Mouse (Mus musculus): ENCODE results near the gene Dtnbp1. TPM values are rescaled to one million over a fixed set of nuclear protein-coding genes. Genes with fewer than 3 reads are reported as not detected.
A peak's percentile ranks its signal among the peaks of the same experiment; 100 is the strongest.

The Dtnbp1 gene
- total and polyA plus RNA-seq, 2 experiments from 2014 or later, result 115 to 139 TPM

- 67% methylated on average over 2 of the region's 2 CpGs for WGBS
- Histone ChIP-seq H3K4me3 (ENCODE audit: low read depth, low read length) (no peak overlapping the region), H3K9me3 (ENCODE audit: low read length) (no peaks in the 10 kb centered on the region), H3K27ac (ENCODE audit: low read depth, low read length) (no peak overlapping the region), H3K9ac (replicated peaks; ENCODE audit: low read length, poor library complexity, severe bottlenecking) (no peak overlapping the region), H3K27me3 (ENCODE audit: insufficient read depth, low read length) (no peaks in the 10 kb centered on the region), H3K36me3 (ENCODE audit: insufficient read depth, low read length) (peaks cover 63% of the 10 kb centered on the region), H3K4me2 (ENCODE audit: low read depth, low read length, poor library complexity, severe bottlenecking) (no peak overlapping the region), H3K4me1 (ENCODE audit: insufficient read depth, low read length) (no peaks in the 10 kb centered on the region)
- ATAC-seq (ENCODE audit: low FRiP score), result 0 out of 2 replicates have a peak, but pooled peaks have one; percentile 45
- no peak for TF ChIP-seq CTCF (IDR thresholded peaks at IDR 0.05)
- peak; percentile 77 for DNase-seq (ENCODE audit: low spot score)
Observed at GRCm38 (mm10) chr13:44912851-44913250, 89.1 kb downstream of the Dtnbp1 start.

DNA sequence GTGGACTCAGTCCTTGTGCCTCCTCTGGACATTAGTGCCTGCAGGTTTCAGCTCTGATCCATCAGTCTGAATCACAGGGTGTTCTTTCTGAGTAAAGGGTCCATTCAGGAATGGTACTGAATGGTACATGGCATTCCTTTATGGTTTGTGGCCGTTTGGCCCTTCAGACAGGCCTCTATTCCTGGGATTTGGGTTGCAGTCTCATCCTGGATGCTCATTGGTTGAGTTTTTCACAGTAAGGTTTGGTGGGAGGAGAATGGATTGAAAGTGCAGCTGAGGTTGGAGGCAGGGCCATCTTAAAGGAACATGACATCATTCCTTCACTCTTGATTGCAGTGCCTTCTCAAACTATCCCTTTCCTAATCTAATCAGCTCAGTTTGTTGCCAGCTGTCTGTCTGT, 93.2 kb downstream of the Dtnbp1 start:
- ATAC-seq (ENCODE audit: low FRiP score) (no peak), DNase-seq (ENCODE audit: low spot score) (no peak)
- H3K9me3 ChIP-seq (ENCODE audit: low read length), result no peaks in the 10 kb centered on the region
- no peak overlapping the region for H3K4me3 ChIP-seq (ENCODE audit: low read depth, low read length)
- WGBS, result 43% methylated on average over 1 of the region's 1 CpGs
- no peak overlapping the region for H3K4me2 ChIP-seq (ENCODE audit: low read depth, low read length, poor library complexity, severe bottlenecking)
- H3K27me3 ChIP-seq (ENCODE audit: insufficient read depth, low read length), result no peaks in the 10 kb centered on the region
- H3K9ac ChIP-seq (replicated peaks; ENCODE audit: low read length, poor library complexity, severe bottlenecking), result no peak overlapping the region
- H3K4me1 ChIP-seq (ENCODE audit: insufficient read depth, low read length), result no peaks in the 10 kb centered on the region
- TF ChIP-seq CTCF (IDR thresholded peaks at IDR 0.05), result no peak
- H3K36me3 ChIP-seq (ENCODE audit: insufficient read depth, low read length), result peaks cover 47% of the 10 kb centered on the region
- no peak overlapping the region for H3K27ac ChIP-seq (ENCODE audit: low read depth, low read length)

GRCm38 (mm10) chr13:44907702-44908101, 94.2 kb downstream of the Dtnbp1 start:
- Histone ChIP-seq H3K4me2 (ENCODE audit: low read depth, low read length, poor library complexity, severe bottlenecking) (no peak overlapping the region), H3K27me3 (ENCODE audit: insufficient read depth, low read length) (no peaks in the 10 kb centered on the region), H3K9ac (replicated peaks; ENCODE audit: low read length, poor library complexity, severe bottlenecking) (no peak overlapping the region), H3K9me3 (ENCODE audit: low read length) (no peaks in the 10 kb centered on the region), H3K36me3 (ENCODE audit: insufficient read depth, low read length) (peaks cover 45% of the 10 kb centered on the region), H3K27ac (ENCODE audit: low read depth, low read length) (no peak overlapping the region), H3K4me1 (ENCODE audit: insufficient read depth, low read length) (no peaks in the 10 kb centered on the region), H3K4me3 (ENCODE audit: low read depth, low read length) (no peak overlapping the region)
- ATAC-seq (ENCODE audit: low FRiP score) (peak; percentile 92), DNase-seq (ENCODE audit: low spot score) (peak; percentile 98)
- WGBS, result 38% methylated on average over 6 of the region's 6 CpGs
- no peak for TF ChIP-seq CTCF (IDR thresholded peaks at IDR 0.05)

DNA sequence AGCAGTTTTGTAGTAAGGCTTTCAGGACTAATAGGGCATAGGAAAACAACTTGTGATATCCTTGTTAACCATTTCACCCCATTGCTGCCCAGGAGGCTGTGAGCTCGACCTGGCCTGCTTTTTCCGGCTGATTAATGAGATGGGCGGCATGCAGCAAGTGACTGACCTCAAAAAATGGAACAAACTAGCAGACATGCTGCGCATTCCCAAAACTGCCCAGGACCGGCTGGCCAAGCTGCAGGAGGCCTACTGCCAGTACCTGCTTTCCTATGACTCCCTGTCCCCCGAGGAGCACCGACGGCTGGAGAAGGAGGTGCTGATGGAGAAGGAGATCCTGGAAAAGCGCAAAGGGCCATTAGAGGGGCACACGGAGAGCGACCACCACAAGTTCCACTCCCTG, 95.8 kb downstream of the Dtnbp1 start:
- Histone ChIP-seq H3K27ac (ENCODE audit: low read depth, low read length) (no peak overlapping the region), H3K27me3 (ENCODE audit: insufficient read depth, low read length) (no peaks in the 10 kb centered on the region), H3K36me3 (ENCODE audit: insufficient read depth, low read length) (peaks cover 47% of the 10 kb centered on the region), H3K4me3 (ENCODE audit: low read depth, low read length) (no peak overlapping the region), H3K9me3 (ENCODE audit: low read length) (no peaks in the 10 kb centered on the region), H3K4me2 (ENCODE audit: low read depth, low read length, poor library complexity, severe bottlenecking) (no peak overlapping the region), H3K4me1 (ENCODE audit: insufficient read depth, low read length) (no peaks in the 10 kb centered on the region), H3K9ac (replicated peaks; ENCODE audit: low read length, poor library complexity, severe bottlenecking) (no peak overlapping the region)
- DNase-seq (ENCODE audit: low spot score), result no peak
- ATAC-seq (ENCODE audit: low FRiP score), result no peak
- WGBS, result 86% methylated on average over 11 of the region's 11 CpGs
- no peak for TF ChIP-seq CTCF (IDR thresholded peaks at IDR 0.05)

DNA sequence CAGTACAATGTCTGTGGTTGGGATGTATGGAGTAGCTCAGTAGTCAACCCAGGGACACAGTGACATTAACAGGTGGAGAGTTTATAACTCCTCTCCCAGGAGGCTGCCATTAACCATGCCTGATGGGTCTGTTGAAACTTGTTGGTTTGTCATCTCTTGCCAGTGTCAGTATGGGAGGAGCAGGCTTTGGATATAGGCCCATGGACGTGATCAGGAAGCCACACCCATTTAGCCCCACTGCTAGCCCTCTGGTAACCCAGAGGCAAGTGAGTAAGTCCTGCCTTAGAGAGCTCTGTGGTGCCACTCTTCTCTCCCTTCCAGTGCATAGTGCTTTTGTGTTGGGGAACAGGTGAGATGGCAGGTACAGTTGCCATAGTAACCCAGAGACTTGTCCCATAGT, 97.7 kb downstream of the Dtnbp1 start:
- Histone ChIP-seq H3K27ac (ENCODE audit: low read depth, low read length) (no peak overlapping the region), H3K4me2 (ENCODE audit: low read depth, low read length, poor library complexity, severe bottlenecking) (no peak overlapping the region), H3K9me3 (ENCODE audit: low read length) (no peaks in the 10 kb centered on the region), H3K9ac (replicated peaks; ENCODE audit: low read length, poor library complexity, severe bottlenecking) (no peak overlapping the region), H3K36me3 (ENCODE audit: insufficient read depth, low read length) (peaks cover 31% of the 10 kb centered on the region), H3K4me3 (ENCODE audit: low read depth, low read length) (no peak overlapping the region), H3K4me1 (ENCODE audit: insufficient read depth, low read length) (no peaks in the 10 kb centered on the region), H3K27me3 (ENCODE audit: insufficient read depth, low read length) (no peaks in the 10 kb centered on the region)
- no peak for ATAC-seq (ENCODE audit: low FRiP score)
- no peak for DNase-seq (ENCODE audit: low spot score)
- 67% methylated on average over 1 of the region's 1 CpGs for WGBS
- no peak for TF ChIP-seq CTCF (IDR thresholded peaks at IDR 0.05)

DNA sequence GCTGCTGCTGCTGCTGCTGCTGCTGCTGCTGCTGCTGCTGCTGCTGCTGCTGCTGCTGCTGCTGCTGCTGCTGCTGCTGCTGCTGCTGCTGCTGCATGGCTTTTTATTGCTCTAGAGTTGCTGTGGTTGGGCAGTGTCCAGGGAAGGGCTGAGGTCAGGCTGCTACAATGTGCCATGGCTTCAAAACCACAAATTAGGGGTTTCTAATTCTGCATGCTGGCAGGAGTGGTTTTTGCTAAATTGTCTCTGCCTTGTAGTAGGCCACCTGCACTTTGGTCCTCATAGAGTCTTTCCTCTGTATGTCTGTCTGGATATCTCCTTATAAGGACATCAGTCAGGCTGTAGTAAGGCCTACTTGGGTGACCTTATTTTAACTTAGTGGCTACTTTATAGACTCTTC, 98.5 kb downstream of the Dtnbp1 start:
- no peaks in the 10 kb centered on the region for H3K27me3 ChIP-seq (ENCODE audit: insufficient read depth, low read length)
- H3K9me3 ChIP-seq (ENCODE audit: low read length), result no peaks in the 10 kb centered on the region
- no peak overlapping the region for H3K4me3 ChIP-seq (ENCODE audit: low read depth, low read length)
- H3K36me3 ChIP-seq (ENCODE audit: insufficient read depth, low read length), result peaks cover 31% of the 10 kb centered on the region
- no peak overlapping the region for H3K9ac ChIP-seq (replicated peaks; ENCODE audit: low read length, poor library complexity, severe bottlenecking)
- no peak overlapping the region for H3K4me2 ChIP-seq (ENCODE audit: low read depth, low read length, poor library complexity, severe bottlenecking)
- DNase-seq (ENCODE audit: low spot score) (no peak), ATAC-seq (ENCODE audit: low FRiP score) (no peak)
- no peak overlapping the region for H3K27ac ChIP-seq (ENCODE audit: low read depth, low read length)
- no peaks in the 10 kb centered on the region for H3K4me1 ChIP-seq (ENCODE audit: insufficient read depth, low read length)
- TF ChIP-seq CTCF (IDR thresholded peaks at IDR 0.05), result no peak
